Mouse (Mus musculus) heart, embryonic 13.5 days (tissue): ENCODE data around the gene Nop9. TPM values are rescaled to one million over a fixed set of nuclear protein-coding genes. Genes with fewer than 3 reads are reported as not detected.

Source experiments
- ATAC-seq: fragments of 200-750 bp; cut with Nextera tagmentation; 2 replicates; pipeline ENCODE4 v1.8.0; 2017; ENCODE audit warnings: moderate TSS enrichment; ENCODE audit not compliant: insufficient number of reproducible peaks, low FRiP score, low TSS enrichment; ENCODE audit errors: extremely low read depth
- H3K27ac ChIP-seq: fragments of 300-500 bp; sonication (generic); replicated peaks from 2 replicates; pipeline ENCODE4 v1.5.1; 2015; ENCODE audit warnings: moderate library complexity, mild to moderate bottlenecking, inconsistent platforms
- H3K27me3 ChIP-seq: fragments of 300-500 bp; sonication (generic); replicated peaks from 2 replicates; pipeline ENCODE4 v1.6.1; 2015; ENCODE audit warnings: mild to moderate bottlenecking, inconsistent platforms
- H3K36me3 ChIP-seq: fragments of 300-500 bp; sonication (generic); 2 replicates; pipeline ENCODE4 v1.6.1; 2015; ENCODE audit warnings: mild to moderate bottlenecking, inconsistent platforms
- H3K4me1 ChIP-seq: fragments of 300-500 bp; sonication (generic); 2 replicates; pipeline ENCODE4 v1.6.1; 2015; ENCODE audit warnings: inconsistent platforms
- H3K4me2 ChIP-seq: fragments of 300-500 bp; sonication (generic); 2 replicates; pipeline ENCODE4 v1.6.1; 2015; ENCODE audit warnings: inconsistent platforms, mild to moderate bottlenecking, moderate library complexity
- H3K4me3 ChIP-seq: fragments of 300-500 bp; sonication (generic); 2 replicates; pipeline ENCODE4 v1.5.1; 2015; ENCODE audit warnings: moderate library complexity, mild to moderate bottlenecking, inconsistent platforms
- H3K9ac ChIP-seq: fragments of 300-500 bp; sonication (generic); 2 replicates; pipeline ENCODE4 v1.6.1; 2015; ENCODE audit warnings: inconsistent platforms, mild to moderate bottlenecking, moderate library complexity
- H3K9me3 ChIP-seq: fragments of 300-500 bp; sonication (generic); 2 replicates; pipeline ENCODE4 v1.6.1; 2016; ENCODE audit warnings: inconsistent platforms
- WGBS: fragments of 180-500 bp; shearing (Covaris S2); methylation state at CpG from one replicate; pipeline ENCODE4 v1.1.7; 2015; ENCODE audit warnings: mixed read lengths; 5-methylcytosine and 5-hydroxymethylcytosine counted together
- polyA plus RNA-seq: library from polyadenylated mRNA; unstranded; fragments of >200 nt; fragmentation: Nextera tagmentation; extraction: Ambion mirVana; gene quantifications from 2 replicates; pipeline ENCODE4 v1.2.1, GENCODE M21; 2015

The Nop9 gene
- 22.8 and 23.9 TPM in 2 replicates for polyA plus RNA-seq

DNA sequence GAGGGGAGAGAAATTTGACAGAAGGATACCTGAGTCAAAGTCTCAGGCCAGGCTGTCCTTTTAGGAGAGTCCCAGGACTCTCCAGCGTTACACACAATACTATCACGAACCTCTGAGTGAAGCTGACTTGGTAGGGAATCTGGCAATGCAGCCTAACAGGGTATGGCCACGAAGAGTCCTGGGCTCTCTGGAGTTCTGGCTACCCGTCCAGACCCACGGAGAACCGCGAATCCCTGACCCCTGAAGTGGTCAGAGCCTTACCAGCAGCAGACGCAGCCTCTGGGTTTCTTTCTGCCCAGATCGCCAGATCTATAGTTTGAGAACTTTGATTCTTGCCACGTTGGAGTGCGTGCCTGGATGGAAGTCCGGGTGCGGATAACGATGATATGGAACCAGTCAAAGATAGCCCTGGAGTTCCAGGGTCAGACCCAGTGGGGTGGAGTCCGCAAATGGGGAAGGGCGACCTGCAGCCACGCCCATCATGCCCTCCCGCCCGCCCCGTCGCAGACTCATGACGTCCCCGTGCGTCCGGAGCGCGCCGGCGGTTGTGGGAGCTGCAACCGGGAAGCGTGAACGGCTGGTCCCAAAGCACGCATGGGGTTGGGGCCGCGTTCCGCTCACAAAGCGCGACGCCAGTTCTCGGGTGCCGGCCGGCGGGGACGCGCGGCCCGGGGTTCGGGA is at the start of gene Nop9, which contains the start of gene Dhrs1:
Gene Nop9 (plus strand): TSS at position 514 of the 681 bp plus-strand sequence.
Gene Dhrs1 (minus strand): TSS at position 511 of the 681 bp plus-strand sequence.
- peak within 1 kb of the TSS; percentile 73 for H3K4me3 ChIP-seq
- no peaks in the 10 kb centered on the region for H3K9me3 ChIP-seq
- peak within 1 kb of the TSS; percentile 53; the same call in 1 of the 2 replicates for H3K27ac ChIP-seq
- H3K36me3 ChIP-seq = peaks cover 60% of the 10 kb centered on the region
- whole genome bisulfite sequencing = under 1% methylated on average over 45 of the region's 48 CpGs
- ATAC-seq = peak; percentile 83
- peak within 1 kb of the TSS; percentile 90 for H3K9ac ChIP-seq
- peaks cover 35% of the 10 kb centered on the region for H3K4me1 ChIP-seq
- H3K27me3 ChIP-seq = no peaks in the 10 kb centered on the region
- H3K4me2 ChIP-seq = peak within 1 kb of the TSS; percentile 99

DNA sequence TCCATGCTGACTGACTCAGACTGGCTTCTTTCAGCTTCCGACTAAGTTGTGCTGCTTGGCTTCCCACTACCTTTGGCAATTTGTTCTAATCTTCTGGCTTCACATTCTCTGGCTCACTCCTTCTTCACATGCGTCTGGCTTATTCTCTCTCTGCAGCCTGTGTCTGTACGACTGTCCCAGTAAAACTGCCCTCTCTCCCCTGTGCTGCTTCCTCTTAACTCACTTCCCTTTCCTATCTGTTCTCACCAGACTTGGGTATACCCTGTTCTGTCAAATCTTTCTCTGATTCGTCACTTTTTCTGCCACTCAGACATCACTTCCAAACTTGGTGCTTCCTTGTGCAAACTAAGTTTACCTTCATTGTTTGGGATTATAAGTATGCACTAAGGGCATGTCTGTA is 48.3 kb upstream of the Nop9 start:
- Histone ChIP-seq H3K36me3 (no peaks in the 10 kb centered on the region), H3K4me3 (no peak overlapping the region), H3K27me3 (0 out of 2 replicates have a peak, but pooled peaks cover 9% of the 10 kb centered on the region), H3K4me1 (no peaks in the 10 kb centered on the region), H3K9ac (no peak overlapping the region), H3K4me2 (no peak overlapping the region), H3K27ac (no peak overlapping the region), H3K9me3 (no peaks in the 10 kb centered on the region)
- 66% methylated on average over 4 of the region's 4 CpGs for WGBS
- ATAC-seq = no peak

DNA sequence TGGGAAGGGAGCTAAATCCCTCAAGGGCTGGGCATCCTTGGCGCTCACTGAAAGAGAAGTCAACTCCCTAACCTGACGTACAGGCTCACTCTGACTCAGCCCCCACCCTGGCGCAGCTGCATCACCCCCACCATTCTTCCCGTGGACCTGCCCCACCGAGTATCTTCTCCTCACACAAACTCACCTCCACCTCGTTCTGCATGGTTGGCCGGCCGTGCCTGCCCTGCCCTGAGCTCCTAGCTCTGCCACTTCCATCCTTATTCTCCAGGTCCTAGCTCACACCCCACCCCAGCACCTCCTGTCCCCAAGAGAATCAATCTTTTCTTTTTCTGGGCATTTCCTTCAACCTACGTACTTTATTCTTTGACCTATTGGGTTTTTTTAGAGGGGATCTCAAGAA is 44.4 kb upstream of the Nop9 start:
- H3K9ac ChIP-seq = no peak overlapping the region
- H3K36me3 ChIP-seq = no peaks in the 10 kb centered on the region
- no peaks in the 10 kb centered on the region for H3K9me3 ChIP-seq
- H3K4me1 ChIP-seq = no peaks in the 10 kb centered on the region
- no peak overlapping the region for H3K4me3 ChIP-seq
- 49% methylated on average over 9 of the region's 9 CpGs for WGBS
- H3K27me3 ChIP-seq = peaks cover 16% of the 10 kb centered on the region; the same call in 1 of the 2 replicates
- no peak overlapping the region for H3K4me2 ChIP-seq
- no peak for ATAC-seq
- H3K27ac ChIP-seq = no peak overlapping the region

DNA sequence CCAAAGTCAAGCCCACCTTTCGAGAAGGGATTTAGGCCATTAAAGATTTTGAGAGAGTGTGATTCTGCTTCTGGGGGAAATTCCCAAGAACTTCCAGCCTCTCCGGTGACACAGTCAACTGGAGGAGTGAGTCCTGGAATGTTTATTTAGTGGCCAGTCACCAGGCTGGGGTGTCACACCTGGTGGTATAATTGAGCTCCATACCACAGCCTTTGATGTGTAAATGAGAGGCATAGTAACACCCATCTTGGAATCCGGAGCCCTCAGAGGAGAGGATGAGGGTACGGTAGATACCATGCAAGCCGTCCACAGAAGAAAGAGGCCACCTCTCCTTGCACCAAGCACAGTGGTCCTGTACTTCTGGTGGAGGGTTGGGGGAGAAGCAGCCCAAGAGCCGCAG is 42.7 kb upstream of the Nop9 start:
- Histone ChIP-seq H3K4me2 (no peak overlapping the region), H3K36me3 (no peaks in the 10 kb centered on the region), H3K9me3 (no peaks in the 10 kb centered on the region), H3K27me3 (peaks cover 16% of the 10 kb centered on the region; the same call in 1 of the 2 replicates), H3K4me1 (no peaks in the 10 kb centered on the region), H3K27ac (no peak overlapping the region), H3K9ac (no peak overlapping the region), H3K4me3 (no peak overlapping the region)
- no peak for ATAC-seq
- WGBS = 55% methylated on average over 6 of the region's 6 CpGs

DNA sequence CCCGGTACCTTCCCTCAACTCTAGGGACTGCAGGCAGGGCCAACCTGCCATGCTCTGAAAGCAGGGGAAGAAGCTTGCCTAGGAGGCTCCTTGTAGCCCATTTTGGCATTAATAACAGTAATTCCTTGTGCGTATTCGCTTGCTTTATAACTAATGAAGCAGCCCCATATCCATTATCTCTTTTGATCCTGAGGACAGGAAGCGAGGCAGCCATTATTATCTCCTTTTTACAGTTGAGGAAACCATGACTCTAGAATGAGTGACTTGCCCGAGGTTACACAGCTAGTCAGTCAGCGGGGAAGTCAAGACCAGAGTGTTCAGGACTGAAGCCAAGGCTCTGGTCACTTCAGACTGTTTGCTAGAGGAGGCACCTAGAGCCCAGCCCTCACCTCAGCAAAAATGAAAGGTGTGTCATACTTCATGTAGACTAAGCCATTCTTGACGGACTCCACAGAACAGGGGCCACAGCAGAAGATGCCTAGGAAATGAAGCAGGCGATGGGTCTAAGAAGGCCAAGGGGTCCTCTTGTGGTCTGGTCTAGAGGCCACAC is 39.4 kb upstream of the Nop9 start:
- no peak for ATAC-seq
- Histone ChIP-seq H3K4me2 (no peak overlapping the region), H3K4me3 (no peak overlapping the region), H3K36me3 (no peaks in the 10 kb centered on the region), H3K27ac (no peak overlapping the region), H3K27me3 (peaks cover 8% of the 10 kb centered on the region), H3K9me3 (no peaks in the 10 kb centered on the region), H3K4me1 (no peaks in the 10 kb centered on the region), H3K9ac (no peak overlapping the region)
- whole genome bisulfite sequencing = 75% methylated on average over 8 of the region's 8 CpGs

GRCm38 (mm10) chr14:55707397-55707796 is 38.1 kb upstream of the Nop9 start:
- no peak overlapping the region for H3K27ac ChIP-seq
- H3K27me3 ChIP-seq = peaks cover 21% of the 10 kb centered on the region
- H3K9ac ChIP-seq = no peak overlapping the region
- H3K36me3 ChIP-seq = no peaks in the 10 kb centered on the region
- no peak for ATAC-seq
- whole genome bisulfite sequencing = 54% methylated on average over 5 of the region's 5 CpGs
- H3K9me3 ChIP-seq = no peaks in the 10 kb centered on the region
- H3K4me3 ChIP-seq = no peak overlapping the region
- no peak overlapping the region for H3K4me2 ChIP-seq
- H3K4me1 ChIP-seq = no peaks in the 10 kb centered on the region

DNA sequence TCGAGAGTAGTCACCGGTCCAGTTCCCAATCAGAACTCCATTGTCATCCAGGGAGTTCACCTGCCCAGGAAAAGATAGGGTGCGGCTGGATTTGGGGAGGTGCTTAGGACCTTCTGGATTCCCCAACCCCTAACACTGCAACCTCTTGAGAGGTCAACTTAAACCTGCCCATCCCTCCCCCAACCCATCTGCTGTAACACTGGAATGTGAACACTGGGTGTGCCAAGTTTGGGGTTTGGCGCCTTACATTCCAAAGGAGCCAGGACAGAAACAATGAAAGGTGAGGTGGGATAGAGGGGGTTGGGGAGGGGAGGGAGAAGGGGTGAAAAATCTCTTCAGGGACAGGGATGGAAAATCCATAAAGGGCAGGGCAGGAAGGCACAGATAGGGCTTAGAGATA is 36.0 kb upstream of the Nop9 start:
- H3K27ac ChIP-seq = no peak overlapping the region
- H3K4me1 ChIP-seq = peaks cover 13% of the 10 kb centered on the region
- H3K9me3 ChIP-seq = no peaks in the 10 kb centered on the region
- no peaks in the 10 kb centered on the region for H3K36me3 ChIP-seq
- H3K27me3 ChIP-seq = peaks cover 35% of the 10 kb centered on the region
- H3K9ac ChIP-seq = no peak overlapping the region
- H3K4me2 ChIP-seq = no peak overlapping the region
- no peak for ATAC-seq
- no peak overlapping the region for H3K4me3 ChIP-seq
- 83% methylated on average over 4 of the region's 4 CpGs for WGBS

GRCm38 (mm10) chr14:55711786-55712185 is 33.7 kb upstream of the Nop9 start:
- H3K4me1 ChIP-seq = peaks cover 13% of the 10 kb centered on the region
- no peaks in the 10 kb centered on the region for H3K9me3 ChIP-seq
- H3K27ac ChIP-seq = no peak overlapping the region
- H3K4me3 ChIP-seq = no peak overlapping the region
- no peak overlapping the region for H3K9ac ChIP-seq
- H3K27me3 ChIP-seq = peaks cover 37% of the 10 kb centered on the region
- ATAC-seq = no peak
- no peak overlapping the region for H3K4me2 ChIP-seq
- peaks cover 8% of the 10 kb centered on the region for H3K36me3 ChIP-seq
- 67% methylated on average over 7 of the region's 7 CpGs for WGBS

DNA sequence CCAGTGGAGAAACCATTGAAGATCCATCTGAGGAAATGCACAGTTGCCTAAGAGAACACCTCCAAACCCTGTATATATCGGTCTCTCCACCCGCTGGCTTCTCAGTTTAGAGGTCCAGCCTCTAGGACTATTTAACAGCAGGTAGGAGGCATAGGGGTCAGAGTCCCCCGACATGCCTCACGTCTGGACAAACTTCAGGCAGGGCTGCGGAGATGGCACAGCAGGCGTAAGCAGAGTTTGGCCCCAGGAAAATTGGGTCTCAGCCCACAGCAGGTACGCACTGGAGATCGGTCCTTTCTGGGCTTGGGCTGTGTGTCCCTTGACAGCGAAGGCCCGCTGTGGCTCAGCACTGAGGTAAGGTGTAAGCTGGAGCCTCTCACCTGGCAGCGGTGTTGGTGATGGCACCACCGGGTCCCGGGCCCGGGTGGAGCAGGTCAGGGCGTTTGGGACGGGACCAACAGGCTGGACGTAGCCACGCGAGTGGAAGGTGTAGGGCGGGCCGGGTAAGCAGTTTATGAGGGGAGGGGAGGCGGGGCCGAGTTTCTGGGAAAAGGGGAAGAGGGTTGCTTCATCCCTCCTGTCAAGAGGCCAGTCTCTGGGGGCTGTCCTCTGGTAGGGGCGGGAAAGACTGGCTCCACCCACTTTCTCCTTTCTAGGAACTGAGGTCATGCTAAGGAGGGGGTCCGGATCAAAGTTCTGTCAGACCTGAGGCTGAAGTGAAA is 32.3 kb upstream of the Nop9 start:
- peak overlapping the region; percentile 58 for H3K9ac ChIP-seq
- peaks cover 37% of the 10 kb centered on the region for H3K27me3 ChIP-seq
- H3K36me3 ChIP-seq = peaks cover 20% of the 10 kb centered on the region
- no peak for ATAC-seq
- WGBS = 16% methylated on average over 25 of the region's 25 CpGs
- no peak overlapping the region for H3K27ac ChIP-seq
- H3K4me2 ChIP-seq = peak overlapping the region; percentile 66
- peaks cover 13% of the 10 kb centered on the region for H3K4me1 ChIP-seq
- H3K9me3 ChIP-seq = no peaks in the 10 kb centered on the region
- H3K4me3 ChIP-seq = peak overlapping the region; percentile 39

DNA sequence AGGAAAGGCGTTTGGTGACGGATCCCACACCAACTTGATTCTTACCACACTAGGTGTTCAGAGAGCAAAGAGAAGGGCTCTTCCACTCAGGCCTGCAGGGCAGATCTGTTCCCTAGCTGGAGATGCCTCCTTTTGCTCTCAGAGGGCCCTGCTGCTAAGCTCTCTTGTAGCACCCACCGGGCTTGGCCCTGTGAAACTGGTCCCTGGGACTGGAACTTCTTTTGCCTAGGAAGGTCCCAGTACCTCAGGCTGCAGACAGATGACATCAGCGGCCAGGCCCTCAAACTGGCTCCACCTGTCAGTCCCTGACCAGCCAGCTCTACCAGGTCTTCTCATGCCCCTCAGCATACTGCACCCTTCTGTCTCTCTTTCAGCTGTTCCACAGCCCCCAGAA is 31.8 kb upstream of the Nop9 start, which contains the start of gene Tgm1:
Gene Tgm1 (minus strand): TSS at position 198 of the 394 bp plus-strand sequence.
- Histone ChIP-seq H3K27me3 (peaks cover 37% of the 10 kb centered on the region), H3K36me3 (peaks cover 26% of the 10 kb centered on the region), H3K4me3 (peak within 1 kb of the TSS; percentile 39), H3K4me2 (peak within 1 kb of the TSS; percentile 66), H3K27ac (no peak within 1 kb of the TSS), H3K4me1 (peaks cover 13% of the 10 kb centered on the region), H3K9me3 (no peaks in the 10 kb centered on the region), H3K9ac (peak within 1 kb of the TSS; percentile 58)
- no peak for ATAC-seq
- 19% methylated on average over 4 of the region's 4 CpGs for WGBS

DNA sequence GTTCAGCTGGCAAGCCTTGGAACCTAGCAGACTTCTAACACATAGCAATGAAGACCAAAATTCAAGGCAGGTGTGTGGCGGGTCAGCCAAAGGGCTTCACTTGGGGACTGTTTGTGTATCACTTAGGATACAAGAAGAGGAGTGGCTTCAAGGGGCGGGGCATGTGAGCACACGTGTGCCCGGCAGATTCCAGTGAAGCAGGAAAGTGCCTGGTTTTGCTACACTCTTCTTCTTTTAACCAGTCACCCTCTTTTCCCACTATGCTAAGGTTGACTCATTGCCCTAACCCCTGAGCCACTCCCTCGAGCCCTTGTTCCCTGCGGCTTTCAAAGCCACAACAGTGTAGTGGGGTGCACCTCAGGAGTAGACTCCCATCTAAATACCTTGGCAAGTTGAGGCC is 30.6 kb upstream of the Nop9 start:
- Histone ChIP-seq H3K9ac (no peak overlapping the region), H3K27me3 (peaks cover 37% of the 10 kb centered on the region), H3K36me3 (peaks cover 37% of the 10 kb centered on the region), H3K4me1 (peaks cover 13% of the 10 kb centered on the region), H3K4me2 (no peak overlapping the region), H3K27ac (no peak overlapping the region), H3K4me3 (no peak overlapping the region), H3K9me3 (no peaks in the 10 kb centered on the region)
- ATAC-seq = no peak
- WGBS = 39% methylated on average over 6 of the region's 6 CpGs
